Mouse (Mus musculus) G1E (cell line): ENCODE data around the gene Gm3952.

Experiments used
- CTCF ChIP-seq: IDR thresholded peaks from 2 replicates; pipeline ENCODE4 v1.5.1; 2012; ENCODE audit warnings: low read depth, low read length, inconsistent platforms, mixed read lengths
- POLR2AphosphoS5 ChIP-seq: IDR thresholded peaks from 2 replicates; pipeline ENCODE4 v1.6.1; 2012; ENCODE audit warnings: low read depth, low read length, inconsistent platforms; ENCODE audit not compliant: insufficient replicate concordance

GRCm38 (mm10) chr8:128732254-128732653 lies 66.2 kb downstream of the Gm3952 start:
- no peak for TF ChIP-seq CTCF
- TF ChIP-seq POLR2AphosphoS5: no peak
